Comparison of ENCODE assay signal across 10 mouse cellular contexts in the genomic region with DNA sequence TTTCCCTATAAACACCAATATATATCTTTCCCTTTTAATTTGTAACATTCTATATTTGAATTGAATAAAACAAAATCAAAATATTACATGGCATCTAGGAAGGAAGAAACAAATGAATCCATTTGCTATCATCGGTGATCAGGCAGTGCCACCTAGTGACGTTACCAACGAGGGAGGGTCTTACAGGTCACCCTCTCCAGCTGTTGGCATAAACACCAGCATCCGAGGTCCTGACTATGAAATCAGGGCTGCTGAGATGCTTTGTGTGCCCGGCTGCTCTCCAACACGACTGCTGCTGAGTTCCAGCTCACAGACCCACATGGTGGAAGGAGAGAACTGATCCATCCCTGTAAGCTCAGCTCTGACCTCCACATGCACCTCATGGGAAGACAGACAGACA. TPM values are rescaled to one million over a fixed set of nuclear protein-coding genes. Genes with fewer than 3 reads are reported as not detected.
DNase-seq lines count a peak whose midpoint lies in the region; ATAC-seq and TF ChIP-seq lines count a peak whose summit lies in the region.
"Had no signal": no experiment of that assay in that cellular context is flagged by ENCODE, and none has a peak within 500 bp of the region (broad histone marks: within the 10 kb centered on the region; RNA-seq: fewer than 3 reads in every experiment).

No protein-coding gene starts in this region.

- ATAC-seq in heart, embryonic 12.5 days (ENCODE audit: insufficient number of reproducible peaks, low FRiP score), result no peak
- ATAC-seq in midbrain, embryonic 13.5 days, result peak; percentile 76
- no peak for ATAC-seq in midbrain, embryonic 11.5 days (ENCODE audit: low FRiP score)
- no peak for ATAC-seq in erythroid progenitor cell, adult 5-6 weeks (replicated peaks; ENCODE audit: low FRiP score, poor library complexity, severe bottlenecking)

- no peaks in the 10 kb centered on the region for H3K27me3 ChIP-seq in heart, embryonic 12.5 days (replicated peaks)
- H3K27me3 ChIP-seq in midbrain, embryonic 13.5 days, result no peaks in the 10 kb centered on the region
- no peaks in the 10 kb centered on the region for H3K27me3 ChIP-seq in midbrain, embryonic 11.5 days (ENCODE audit: control insufficient read depth, insufficient read depth, low read length)
- H3K27me3 ChIP-seq: liver, embryonic 13.5 days; stomach, embryonic 15.5 days had no signal

- H3K4me3 ChIP-seq in heart, embryonic 12.5 days, result no peak overlapping the region
- no peak overlapping the region for H3K4me3 ChIP-seq in midbrain, embryonic 13.5 days (replicated peaks)
- no peak overlapping the region for H3K4me3 ChIP-seq in midbrain, embryonic 11.5 days (ENCODE audit: low read depth, low read length)
- no peak overlapping the region for H3K4me3 ChIP-seq in embryonic fibroblast, embryonic 13.5 days (ENCODE audit: insufficient read depth, low read length)
- H3K4me3 ChIP-seq: liver, embryonic 13.5 days; stomach, embryonic 15.5 days had no signal

- no peak overlapping the region for H3K4me2 ChIP-seq in heart, embryonic 12.5 days
- no peak overlapping the region for H3K4me2 ChIP-seq in midbrain, embryonic 13.5 days (replicated peaks)
- no peak overlapping the region for H3K4me2 ChIP-seq in midbrain, embryonic 11.5 days
- H3K4me2 ChIP-seq: liver, embryonic 13.5 days; stomach, embryonic 15.5 days had no signal

- TF ChIP-seq CTCF in embryonic fibroblast, embryonic 13.5 days (IDR thresholded peaks at IDR 0.05; ENCODE audit: borderline replicate concordance, insufficient read depth, low read length), result peak; percentile 57; the same call in 1 of the 2 replicates

- H3K9me3 ChIP-seq in heart, embryonic 12.5 days (replicated peaks), result no peaks in the 10 kb centered on the region
- H3K9me3 ChIP-seq in midbrain, embryonic 13.5 days, result no peaks in the 10 kb centered on the region
- no peaks in the 10 kb centered on the region for H3K9me3 ChIP-seq in midbrain, embryonic 11.5 days (ENCODE audit: control insufficient read depth, low read length)
- H3K9me3 ChIP-seq: liver, embryonic 13.5 days; stomach, embryonic 15.5 days had no signal

- H3K36me3 ChIP-seq in heart, embryonic 12.5 days, result peaks cover 72% of the 10 kb centered on the region
- peaks cover 56% of the 10 kb centered on the region for H3K36me3 ChIP-seq in midbrain, embryonic 13.5 days
- H3K36me3 ChIP-seq in midbrain, embryonic 11.5 days (ENCODE audit: control insufficient read depth, insufficient read depth, low read length), result peaks cover 11% of the 10 kb centered on the region

- H3K9ac ChIP-seq in heart, embryonic 12.5 days, result no peak overlapping the region
- H3K9ac ChIP-seq in midbrain, embryonic 13.5 days (replicated peaks), result no peak overlapping the region
- H3K9ac ChIP-seq in midbrain, embryonic 11.5 days (ENCODE audit: low read length), result no peak overlapping the region
- H3K9ac ChIP-seq: liver, embryonic 13.5 days; stomach, embryonic 15.5 days had no signal

- TF ChIP-seq POLR2A in embryonic fibroblast, embryonic 13.5 days (IDR thresholded peaks at IDR 0.05; ENCODE audit: low read depth, low read length), result no peak

- DNase-seq in heart, adult 11 months, result peak; percentile 65
- DNase-seq in midbrain, embryonic 11.5 days (ENCODE audit: low spot score, missing footprints), result no peak
- peak; percentile 11 for DNase-seq in retina, postnatal 7 days (ENCODE audit: low read depth, low spot score)
- DNase-seq in heart, adult 8-10 months (ENCODE audit: low spot score), result no peak
- DNase-seq: liver, embryonic 13.5 days had no signal

- WGBS in heart, embryonic 12.5 days, result 73% methylated on average over 6 of the region's 6 CpGs
- 66% methylated on average over 6 of the region's 6 CpGs for WGBS in midbrain, embryonic 13.5 days
- 72% methylated on average over 6 of the region's 6 CpGs for WGBS in midbrain, embryonic 11.5 days

- H3K27ac ChIP-seq in heart, embryonic 12.5 days (ENCODE audit: poor library complexity, severe bottlenecking), result no peak overlapping the region
- H3K27ac ChIP-seq in midbrain, embryonic 13.5 days, result no peak overlapping the region
- no peak overlapping the region for H3K27ac ChIP-seq in midbrain, embryonic 11.5 days (ENCODE audit: low read depth, low read length)
- no peak overlapping the region for H3K27ac ChIP-seq in embryonic fibroblast, embryonic 13.5 days (ENCODE audit: insufficient read depth, low read length)
- H3K27ac ChIP-seq: liver, embryonic 13.5 days; stomach, embryonic 15.5 days had no signal

- H3K4me1 ChIP-seq in heart, embryonic 12.5 days (replicated peaks), result no peaks in the 10 kb centered on the region
- no peaks in the 10 kb centered on the region for H3K4me1 ChIP-seq in midbrain, embryonic 13.5 days (replicated peaks)
- H3K4me1 ChIP-seq in midbrain, embryonic 11.5 days (ENCODE audit: control insufficient read depth, insufficient read depth, low read length), result no peaks in the 10 kb centered on the region
- H3K4me1 ChIP-seq in embryonic fibroblast, embryonic 13.5 days (ENCODE audit: control insufficient read depth, insufficient read depth, low read length), result no peaks in the 10 kb centered on the region
- H3K4me1 ChIP-seq: stomach, embryonic 15.5 days had no signal

RNA-seq across cellular contexts. Expression of gene Kmo, which starts 16.8 kb away (rescaled TPM):
- 0.18 and 0.29 TPM in 2 replicates for polyA plus RNA-seq in heart, embryonic 12.5 days (2016; fragmentation: Nextera tagmentation; extraction: Ambion mirVana)
- polyA plus RNA-seq in midbrain, embryonic 13.5 days (2015; fragmentation: Nextera tagmentation; extraction: Ambion mirVana), result 0.09 and 0.27 TPM in 2 replicates
- polyA plus RNA-seq in midbrain, embryonic 11.5 days (2014; fragmentation: Nextera tagmentation; extraction: Ambion mirVana), result 0.07 TPM in 1 of 2 replicates, not detected in the other
- polyA plus RNA-seq in embryonic fibroblast, embryonic 13.5 days (2011; ENCODE audit: insufficient read length, low read depth, missing spikeins), result not detected in 2 replicates
- total RNA-seq in erythroid progenitor cell, adult 5-6 weeks (2015; ENCODE audit: low replicate concordance), result 2.5 TPM in 1 of 2 replicates, not detected in the other
- 3.8 and 4.0 TPM in 2 replicates for total RNA-seq in erythroid progenitor cell, adult 5-6 weeks (2017; ENCODE audit: low replicate concordance)
- total RNA-seq in heart, adult 8-10 months (2022), result under 1 TPM; 0.28 to 0.44 (median 0.30) TPM

RNA-seq across cellular contexts. Expression of gene Fh1, which starts 22.0 kb away (rescaled TPM):
- 192 and 201 TPM in 2 replicates for polyA plus RNA-seq in heart, embryonic 12.5 days (2016; fragmentation: Nextera tagmentation; extraction: Ambion mirVana)
- 76.6 and 81.2 TPM in 2 replicates for polyA plus RNA-seq in midbrain, embryonic 13.5 days (2015; fragmentation: Nextera tagmentation; extraction: Ambion mirVana)
- polyA plus RNA-seq in midbrain, embryonic 11.5 days (2014; fragmentation: Nextera tagmentation; extraction: Ambion mirVana), result 85.3 and 109 TPM in 2 replicates
- 79.4 and 83.5 TPM in 2 replicates for polyA plus RNA-seq in embryonic fibroblast, embryonic 13.5 days (2011; ENCODE audit: insufficient read length, low read depth, missing spikeins)
- 29.3 and 41.4 TPM in 2 replicates for total RNA-seq in erythroid progenitor cell, adult 5-6 weeks (2015; ENCODE audit: low replicate concordance)
- total RNA-seq in erythroid progenitor cell, adult 5-6 weeks (2017; ENCODE audit: low replicate concordance), result 15.9 and 30.9 TPM in 2 replicates
- 100 to 1,000 TPM; 543 to 586 (median 574) TPM for total RNA-seq in heart, adult 8-10 months (2022)

Comparison
In these comparisons a context has a peak if more than half of its experiments do, and no peak if none do; other contexts are left out.
1. DNase-seq: peak in heart, adult 11 months (single experiment) and retina, postnatal 7 days (single experiment); none in midbrain, embryonic 11.5 days (single experiment) and heart, adult 8-10 months (single experiment).